Mouse (Mus musculus) lung, postnatal 0 days (tissue): ENCODE results near the gene Snrnp40.

ENCODE experiments used
- CTCF ChIP-seq: IDR thresholded peaks from 2 replicates; pipeline ENCODE4 v1.5.1; 2016; ENCODE audit warnings: antibody characterized with exemption, mild to moderate bottlenecking
- EP300 ChIP-seq: IDR thresholded peaks from 2 replicates; pipeline ENCODE4 v1.6.1; 2016; ENCODE audit warnings: antibody characterized with exemption, mild to moderate bottlenecking, control low read depth

GRCm38 (mm10) chr4:130313552-130313951, 46.4 kb upstream of the Snrnp40 start:
- no peak for TF ChIP-seq EP300
- TF ChIP-seq CTCF = no peak
